In the genomic region with DNA sequence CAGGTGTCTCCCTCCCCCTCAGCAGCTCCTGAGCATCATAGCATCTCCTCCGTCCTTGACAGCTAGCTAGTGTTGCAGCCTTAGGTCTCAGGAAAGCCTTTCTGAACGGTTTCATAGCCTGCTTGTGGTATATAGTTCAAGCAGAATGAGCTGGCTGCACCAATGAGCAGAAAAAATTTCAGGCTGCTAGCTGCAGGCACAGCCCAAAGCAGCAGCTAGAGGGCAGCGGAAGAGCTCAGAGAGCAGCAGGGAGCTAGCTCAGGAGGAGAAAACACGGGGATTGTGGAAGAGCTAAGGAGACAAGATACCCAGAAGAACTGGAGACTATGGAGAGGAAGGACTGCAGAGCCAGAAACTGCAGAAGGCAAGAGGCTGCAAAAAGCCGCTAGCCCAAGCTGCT, we compare ENCODE assay signal across 9 mouse cellular contexts. TPM values are rescaled to one million over a fixed set of nuclear protein-coding genes. Genes with fewer than 3 reads are reported as not detected.
A peak's percentile ranks its signal among the peaks of the same experiment; 100 is the strongest.
DNase-seq lines count a peak whose midpoint lies in the region; ATAC-seq and TF ChIP-seq lines count a peak whose summit lies in the region.
"Had no signal": no experiment of that assay in that cellular context is flagged by ENCODE, and none has a peak within 500 bp of the region (broad histone marks: within the 10 kb centered on the region; RNA-seq: fewer than 3 reads in every experiment).

No protein-coding gene starts in this region.

- TF ChIP-seq POLR2A in bone marrow macrophage, adult 2 months (IDR thresholded peaks at IDR 0.05; ENCODE audit: borderline replicate concordance, low read depth, low read length) = no peak

- intact Hi-C loops in gastrocnemius, postnatal 14 days (cut with DNase I; ENCODE audit: low total_unique reads) = loop anchor here (10.0 kb wide), 1 partner anchor 179 kb away; no protein-coding TSS in a partner anchor
- intact Hi-C loops in gastrocnemius, postnatal 36 days (cut with DNase I) = loop anchor here (10.0 kb wide), 1 partner anchor 169 kb away; no protein-coding TSS in a partner anchor
- intact Hi-C loops in left cerebral cortex, postnatal 4 days (cut with DNase I) = loop anchor here (5.0 to 10.0 kb wide), 2 partner anchors 49 to 182 kb away; no protein-coding TSS in a partner anchor

- DNase-seq in gastrocnemius, postnatal 14 days = peak; percentile 7
- no peak for DNase-seq in gastrocnemius, postnatal 36 days
- peak; percentile 35 for DNase-seq in 416B (ENCODE audit: low read depth)
- DNase-seq in frontal cortex, postnatal 14 days (ENCODE audit: low spot score in 2 of 2) = peak; percentile 40 to 41
- peak; percentile 26 for DNase-seq in left cerebral cortex, postnatal 4 days
- peak; percentile 6 for DNase-seq in splenic B cell, adult 2 months (ENCODE audit: low read depth, low spot score)

- H3K4me1 ChIP-seq in bone marrow macrophage, adult 2 months (ENCODE audit: control insufficient read depth, insufficient read depth, low read length) = no peaks in the 10 kb centered on the region

- no peak overlapping the region for H3K27ac ChIP-seq in bone marrow macrophage, adult 2 months (ENCODE audit: insufficient read depth, low read depth, low read length)

- no peak overlapping the region for H3K4me3 ChIP-seq in bone marrow macrophage, adult 2 months (ENCODE audit: insufficient read depth, low read length)

- no peaks in the 10 kb centered on the region for H3K27me3 ChIP-seq in splenic B cell, adult 2 months (ENCODE audit: control insufficient read depth, insufficient read depth, low read length, poor library complexity, severe bottlenecking)

- H3K36me3 ChIP-seq in splenic B cell, adult 2 months (ENCODE audit: control insufficient read depth, insufficient read depth, low read length, poor library complexity, severe bottlenecking) = no peaks in the 10 kb centered on the region

- peak; percentile 39; the same call in 1 of the 2 replicates for TF ChIP-seq CTCF in bone marrow macrophage, adult 2 months (IDR thresholded peaks at IDR 0.05; ENCODE audit: low read depth, low read length)

- no peak for ATAC-seq in erythroblast, adult 5-6 weeks (replicated peaks; ENCODE audit: low FRiP score, poor library complexity, severe bottlenecking)

RNA-seq across cellular contexts. Expression of gene Btbd7, which starts 7.5 kb away (rescaled TPM):
- total RNA-seq in gastrocnemius, postnatal 14 days (2021) = 10 to 100 TPM; 17.0 to 17.6 TPM
- 10 to 100 TPM; 14.4 to 15.6 TPM for total RNA-seq in gastrocnemius, postnatal 36 days (2021)
- 12.4 and 14.9 TPM in 2 replicates for polyA plus RNA-seq in bone marrow macrophage, adult 2 months (2012; ENCODE audit: insufficient read depth, insufficient read length, missing spikeins)
- 10 to 100 TPM; 30.7 to 32.7 TPM for total RNA-seq in left cerebral cortex, postnatal 4 days (2021)
- total RNA-seq in erythroblast, adult 5-6 weeks (2015; ENCODE audit: low replicate concordance) = 11.5 and 24.0 TPM in 2 replicates
- total RNA-seq in erythroblast, adult 5-6 weeks (2017; ENCODE audit: low replicate concordance) = 25.4 and 28.7 TPM in 2 replicates

RNA-seq across cellular contexts. Expression of gene Cox8c, which starts 13.4 kb away (rescaled TPM):
- total RNA-seq in gastrocnemius, postnatal 14 days (2021) = not detected
- not detected for total RNA-seq in gastrocnemius, postnatal 36 days (2021)
- not detected in 2 replicates for polyA plus RNA-seq in bone marrow macrophage, adult 2 months (2012; ENCODE audit: insufficient read depth, insufficient read length, missing spikeins)
- not detected for total RNA-seq in left cerebral cortex, postnatal 4 days (2021)
- total RNA-seq in erythroblast, adult 5-6 weeks (2015; ENCODE audit: low replicate concordance) = not detected in 2 replicates
- not detected in 2 replicates for total RNA-seq in erythroblast, adult 5-6 weeks (2017; ENCODE audit: low replicate concordance)
- total RNA-seq: layer of hippocampus, postnatal 25 days had no signal

Comparison
In these comparisons a context has a peak if more than half of its experiments do, and no peak if none do; other contexts are left out.
1. DNase-seq: peak in gastrocnemius, postnatal 14 days (single experiment), 416B (single experiment), frontal cortex, postnatal 14 days (2 of 2), left cerebral cortex, postnatal 4 days (single experiment) and splenic B cell, adult 2 months (single experiment); none in gastrocnemius, postnatal 36 days (0 of 2).